Mouse (Mus musculus) limb, embryonic 13.5 days (tissue): ENCODE results near the gene Pskh1. TPM values are rescaled to one million over a fixed set of nuclear protein-coding genes. Genes with fewer than 3 reads are reported as not detected.

Experiments
- ATAC-seq: fragments of 200-750 bp; cut with Nextera tagmentation; 2 replicates; pipeline ENCODE4 v1.8.0; 2017; ENCODE audit warnings: low read depth, moderate number of reproducible peaks, moderate TSS enrichment; ENCODE audit not compliant: low FRiP score
- H3K27ac ChIP-seq: fragments of 300-500 bp; sonication (generic); 2 replicates; pipeline ENCODE4 v1.5.1; 2015; ENCODE audit warnings: inconsistent platforms, mild to moderate bottlenecking, moderate library complexity
- H3K27me3 ChIP-seq: fragments of 300-500 bp; sonication (generic); 2 replicates; pipeline ENCODE4 v1.6.1; 2015; ENCODE audit warnings: mild to moderate bottlenecking, inconsistent platforms
- H3K36me3 ChIP-seq: fragments of 300-500 bp; sonication (generic); 2 replicates; pipeline ENCODE4 v1.6.1; 2015; ENCODE audit warnings: inconsistent platforms, mild to moderate bottlenecking, moderate library complexity
- H3K4me1 ChIP-seq: fragments of 300-500 bp; sonication (generic); 2 replicates; pipeline ENCODE4 v1.6.1; 2015; ENCODE audit warnings: inconsistent platforms
- H3K4me2 ChIP-seq: fragments of 300-500 bp; sonication (generic); replicated peaks from 2 replicates; pipeline ENCODE4 v1.6.1; 2015; ENCODE audit warnings: inconsistent platforms, mild to moderate bottlenecking, moderate library complexity
- H3K4me3 ChIP-seq: fragments of 300-500 bp; sonication (generic); 2 replicates; pipeline ENCODE4 v1.5.1; 2015; ENCODE audit warnings: moderate library complexity, mild to moderate bottlenecking, inconsistent platforms
- H3K9ac ChIP-seq: fragments of 300-500 bp; sonication (generic); 2 replicates; pipeline ENCODE4 v1.6.1; 2015; ENCODE audit warnings: mild to moderate bottlenecking, inconsistent platforms
- H3K9me3 ChIP-seq: fragments of 300-500 bp; sonication (generic); 2 replicates; pipeline ENCODE4 v1.6.1; 2016; ENCODE audit warnings: inconsistent platforms
- WGBS: fragments of 180-500 bp; shearing (Covaris S2); methylation state at CpG from one replicate; pipeline ENCODE4 v1.1.7; 2015; 5-methylcytosine and 5-hydroxymethylcytosine counted together
- polyA plus RNA-seq: library from polyadenylated mRNA; unstranded; fragments of >200 nt; fragmentation: Nextera tagmentation; extraction: Ambion mirVana; gene quantifications from 2 replicates; pipeline ENCODE4 v1.2.1, GENCODE M21; 2015

Pskh1 gene
- polyA plus RNA-seq, 1 experiment from 2014 or later = 46.2 TPM

DNA sequence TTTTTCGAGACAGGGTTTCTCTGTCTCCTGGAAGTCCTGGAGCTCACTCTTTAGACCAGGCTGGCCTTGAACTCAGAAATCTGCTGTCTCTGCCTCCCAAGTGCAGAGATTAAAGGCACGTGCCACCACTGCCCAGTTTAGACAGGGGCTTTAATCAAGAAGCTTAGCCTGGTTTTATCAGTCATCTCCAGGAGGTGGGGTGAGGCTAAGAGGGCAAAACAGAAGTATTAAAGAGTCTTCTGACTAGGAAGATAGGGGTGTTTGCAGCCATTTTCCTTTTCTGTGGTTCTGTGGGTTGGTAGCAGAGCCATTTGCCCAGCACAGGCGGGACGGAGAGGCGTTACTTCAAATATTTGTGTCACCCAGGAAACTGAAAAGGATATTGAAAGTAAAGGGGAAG is 40.9 kb upstream of the Pskh1 start:
- Histone ChIP-seq H3K36me3 (peaks cover 17% of the 10 kb centered on the region; the same call in 1 of the 2 replicates), H3K4me2 (peak overlapping the region; percentile 90), H3K27ac (peak overlapping the region; percentile 88; the same call in 1 of the 2 replicates), H3K27me3 (no peaks in the 10 kb centered on the region), H3K9me3 (no peaks in the 10 kb centered on the region), H3K4me3 (peak overlapping the region; percentile 99), H3K4me1 (peaks cover 68% of the 10 kb centered on the region), H3K9ac (peak overlapping the region; percentile 45; the same call in 1 of the 2 replicates)
- no peak for ATAC-seq
- 73% methylated on average over 5 of the region's 5 CpGs for WGBS

DNA sequence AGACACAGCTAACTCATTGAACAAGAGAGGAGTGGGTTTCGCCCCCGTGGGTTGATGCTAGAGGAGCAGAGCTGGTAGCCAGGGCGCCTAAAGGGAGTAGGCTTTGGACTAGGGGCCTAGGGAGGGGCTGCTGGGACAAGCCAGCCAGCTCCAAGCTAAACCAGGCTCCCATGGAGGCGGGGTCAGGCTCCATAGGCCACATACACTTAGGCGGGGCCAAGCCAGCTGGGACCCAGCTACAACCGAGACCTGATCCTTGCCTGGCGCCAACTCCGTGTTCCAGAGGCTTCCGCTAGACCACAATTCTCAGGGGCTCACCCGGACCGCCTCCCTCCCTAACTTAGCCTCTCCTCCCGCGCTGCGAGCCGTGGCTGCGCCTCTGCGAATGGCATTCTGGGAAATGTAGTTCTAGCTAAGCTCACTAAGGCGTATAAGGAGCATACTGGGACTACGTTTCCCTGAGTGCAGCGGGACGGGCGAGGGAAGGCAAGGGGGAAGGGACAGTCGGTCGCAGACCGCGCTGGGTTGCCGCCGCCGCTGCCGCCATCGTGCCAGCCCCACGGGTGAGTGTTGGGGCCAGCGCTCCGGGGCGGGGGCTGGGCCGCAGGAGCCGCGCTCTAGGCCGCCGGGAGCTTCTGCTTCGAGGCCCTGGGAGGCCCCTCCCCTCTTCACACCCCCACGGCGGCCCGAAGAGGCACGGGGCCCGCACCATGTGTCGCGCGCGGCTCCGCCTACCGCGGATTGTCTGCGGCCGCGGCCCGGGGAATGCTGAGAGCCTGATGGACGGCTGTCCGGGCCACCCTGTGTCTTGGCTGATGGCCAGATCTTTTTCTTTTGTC is 39.9 kb upstream of the Pskh1 start, which contains the start of gene Nutf2:
Gene Nutf2, plus strand, starts transcription at position 438 of the 839 bp plus-strand sequence.
- H3K27ac ChIP-seq = peak within 1 kb of the TSS; percentile 88
- peak within 1 kb of the TSS; percentile 97 for H3K9ac ChIP-seq
- peak within 1 kb of the TSS; percentile 90 for H3K4me2 ChIP-seq
- no peaks in the 10 kb centered on the region for H3K27me3 ChIP-seq
- peak within 1 kb of the TSS; percentile 99 for H3K4me3 ChIP-seq
- H3K4me1 ChIP-seq = peaks cover 65% of the 10 kb centered on the region
- ATAC-seq = peak; percentile 97
- no peaks in the 10 kb centered on the region for H3K9me3 ChIP-seq
- under 1% methylated on average over 55 of the region's 59 CpGs for WGBS
- H3K36me3 ChIP-seq = peaks cover 23% of the 10 kb centered on the region

DNA sequence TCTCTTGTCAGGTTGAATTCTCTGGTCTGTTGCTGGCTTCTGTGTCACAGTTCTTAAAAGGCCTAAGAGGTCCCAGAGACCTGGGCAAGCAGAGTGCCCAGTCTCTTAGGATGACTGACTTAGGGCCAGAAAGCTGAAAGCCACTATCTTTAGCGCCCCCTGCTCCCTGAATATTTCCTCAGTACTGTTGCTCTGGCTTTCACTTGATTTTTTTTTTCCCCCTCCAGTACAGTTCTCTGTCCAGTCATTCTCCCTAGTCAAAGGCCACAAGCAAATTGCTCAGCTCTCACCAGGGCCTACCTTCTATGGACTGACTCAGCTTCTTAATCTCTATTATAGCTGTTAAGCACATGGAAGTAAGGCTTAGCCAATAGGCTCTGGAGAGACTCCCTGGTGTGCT is 38.3 kb upstream of the Pskh1 start:
- ATAC-seq = no peak
- H3K9me3 ChIP-seq = no peaks in the 10 kb centered on the region
- H3K27ac ChIP-seq = no peak overlapping the region
- peaks cover 39% of the 10 kb centered on the region for H3K36me3 ChIP-seq
- H3K4me3 ChIP-seq = peak overlapping the region; percentile 99
- peak overlapping the region; percentile 90 for H3K4me2 ChIP-seq
- 6% methylated on average over 1 of the region's 1 CpGs for WGBS
- peak overlapping the region; percentile 97 for H3K9ac ChIP-seq
- H3K27me3 ChIP-seq = no peaks in the 10 kb centered on the region
- peaks cover 53% of the 10 kb centered on the region for H3K4me1 ChIP-seq

DNA sequence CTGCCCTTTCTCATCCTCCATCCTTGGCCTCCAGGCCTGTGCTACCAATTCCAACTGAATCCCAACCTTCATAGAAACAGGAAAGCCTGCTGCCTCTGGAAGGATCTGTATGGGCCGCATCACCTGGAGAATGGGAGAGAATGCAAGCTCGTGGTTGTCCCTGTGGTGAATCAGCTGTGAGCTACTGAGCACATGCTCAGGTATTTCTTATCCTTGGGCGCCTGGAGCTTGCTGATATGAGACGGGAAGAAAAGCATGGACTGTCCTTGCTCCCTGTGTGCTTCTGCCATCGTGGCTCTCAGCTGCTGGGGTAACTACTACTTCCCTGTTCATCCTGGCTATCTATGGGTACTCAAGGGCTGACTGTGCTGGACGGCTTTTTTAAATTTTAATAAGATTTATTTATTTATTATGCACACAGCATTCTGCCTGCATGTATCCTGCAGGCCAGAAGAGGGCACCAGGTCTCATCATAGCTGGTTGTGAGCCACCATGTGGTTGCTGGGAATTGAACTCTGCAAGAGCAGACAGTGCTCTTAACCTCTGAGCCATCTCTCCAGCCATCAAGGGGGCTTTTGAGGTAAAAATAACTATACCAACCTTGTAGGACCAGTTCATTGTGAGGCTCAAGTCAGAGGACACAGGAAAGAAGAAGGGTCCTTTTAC is 33.7 kb upstream of the Pskh1 start:
- Histone ChIP-seq H3K27ac (no peak overlapping the region), H3K9me3 (no peaks in the 10 kb centered on the region), H3K27me3 (no peaks in the 10 kb centered on the region), H3K4me1 (peaks cover 19% of the 10 kb centered on the region), H3K9ac (no peak overlapping the region), H3K4me3 (no peak overlapping the region), H3K4me2 (no peak overlapping the region), H3K36me3 (peaks cover 71% of the 10 kb centered on the region)
- WGBS = 88% methylated on average over 6 of the region's 6 CpGs
- ATAC-seq = no peak

DNA sequence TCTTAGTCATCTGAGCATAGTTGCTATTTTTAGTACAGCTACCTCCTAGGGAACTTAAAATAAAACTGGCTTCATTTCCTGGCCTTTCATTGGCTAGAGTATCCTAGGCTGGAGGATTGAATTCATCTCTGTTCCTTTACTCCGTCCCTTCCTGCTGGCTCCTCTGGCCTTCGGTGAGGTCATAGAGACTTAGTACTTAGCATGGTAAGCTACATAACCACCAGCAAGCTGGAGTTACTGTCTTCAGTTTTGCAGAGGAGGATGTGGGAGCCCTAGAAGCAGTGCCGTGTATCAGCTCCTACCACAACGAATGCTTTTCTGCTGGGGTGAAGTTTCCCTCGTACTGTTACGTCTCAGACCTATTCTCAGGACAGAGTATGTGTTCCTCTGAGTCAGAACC is 25.9 kb upstream of the Pskh1 start:
- no peak for ATAC-seq
- Histone ChIP-seq H3K27ac (no peak overlapping the region), H3K9ac (no peak overlapping the region), H3K9me3 (no peaks in the 10 kb centered on the region), H3K36me3 (peaks cover 87% of the 10 kb centered on the region), H3K4me2 (no peak overlapping the region), H3K4me3 (no peak overlapping the region), H3K27me3 (no peaks in the 10 kb centered on the region), H3K4me1 (no peaks in the 10 kb centered on the region)
- WGBS = 91% methylated on average over 6 of the region's 6 CpGs

DNA sequence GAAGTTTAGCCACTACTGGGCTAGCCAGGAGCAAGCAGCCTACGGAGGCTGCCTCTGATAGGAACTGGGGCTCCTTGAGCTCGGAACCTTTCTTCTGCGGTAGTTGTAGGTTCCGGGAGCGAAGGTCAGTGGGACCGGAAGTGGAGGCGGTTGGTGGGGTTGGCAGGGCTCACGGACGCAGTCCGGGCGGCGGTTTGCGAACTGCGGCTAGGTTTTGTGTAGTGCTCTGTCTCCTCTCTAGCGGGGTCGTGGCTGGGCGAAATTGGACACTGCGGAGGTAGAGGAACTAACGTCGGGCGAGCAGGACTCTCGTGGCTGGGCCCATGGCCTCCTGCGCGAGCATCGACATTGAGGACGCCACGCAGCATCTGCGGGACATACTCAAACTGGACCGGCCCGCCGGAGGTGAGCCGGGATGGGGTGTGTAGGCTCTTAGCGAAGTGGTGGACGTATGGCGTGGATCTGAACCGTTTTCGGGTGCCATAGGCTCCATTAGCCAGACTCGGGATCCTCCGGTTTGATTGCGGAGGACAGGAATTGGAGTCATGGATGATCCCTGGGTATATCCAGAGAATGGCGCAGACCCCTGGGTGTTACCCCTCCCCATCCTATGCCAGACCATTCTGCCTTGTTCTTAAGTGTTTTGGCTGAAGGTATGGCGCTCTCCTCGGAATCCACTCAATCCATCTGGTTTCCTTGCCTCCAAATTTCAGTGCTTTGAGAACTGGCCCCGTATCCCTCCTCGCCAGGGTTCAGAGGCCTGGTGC is 19.3 kb upstream of the Pskh1 start, which contains the start of gene Edc4:
Gene Edc4, plus strand, starts transcription at position 128 of the 767 bp plus-strand sequence.
- ATAC-seq = peak; percentile 80
- no peaks in the 10 kb centered on the region for H3K9me3 ChIP-seq
- H3K4me2 ChIP-seq = peak within 1 kb of the TSS; percentile 86
- H3K27ac ChIP-seq = peak within 1 kb of the TSS; percentile 56; the same call in 1 of the 2 replicates
- H3K9ac ChIP-seq = peak within 1 kb of the TSS; percentile 90
- peaks cover 57% of the 10 kb centered on the region for H3K36me3 ChIP-seq
- WGBS = under 1% methylated on average over 45 of the region's 45 CpGs
- H3K27me3 ChIP-seq = no peaks in the 10 kb centered on the region
- peaks cover 24% of the 10 kb centered on the region for H3K4me1 ChIP-seq
- peak within 1 kb of the TSS; percentile 88 for H3K4me3 ChIP-seq

DNA sequence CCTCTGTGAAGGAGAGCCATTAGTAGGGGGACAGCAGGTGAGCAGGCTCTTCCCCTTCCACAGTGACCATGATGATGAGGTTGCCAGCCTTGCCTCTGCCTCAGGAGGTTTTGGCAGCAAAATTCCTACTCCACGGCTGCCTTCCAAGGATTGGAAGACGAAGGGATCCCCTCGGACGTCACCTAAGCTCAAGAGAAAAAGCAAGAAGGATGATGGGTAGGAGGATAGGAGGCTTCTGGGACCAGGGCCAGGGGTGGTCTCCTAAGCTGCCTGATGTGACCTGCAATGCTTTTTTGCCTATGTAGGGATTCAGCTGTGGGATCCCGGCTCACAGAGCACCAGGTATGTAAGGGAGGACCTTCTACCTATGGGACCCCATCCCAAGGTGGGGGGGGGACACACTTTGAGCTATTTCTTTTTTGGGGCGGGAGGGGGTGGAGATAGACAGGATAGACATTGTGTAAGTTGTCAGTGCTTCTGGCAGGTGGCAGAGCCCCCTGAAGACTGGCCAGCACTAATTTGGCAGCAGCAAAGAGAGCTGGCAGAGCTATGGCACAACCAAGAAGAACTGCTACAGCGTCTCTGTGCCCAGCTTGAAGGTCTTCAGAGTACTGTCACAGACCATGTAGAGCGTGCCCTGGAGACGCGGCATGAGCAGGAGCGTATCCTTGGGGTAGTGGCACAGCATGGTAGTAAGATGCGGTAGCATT is 10.3 kb upstream of the Pskh1 start:
- Histone ChIP-seq H3K27me3 (no peaks in the 10 kb centered on the region), H3K27ac (no peak overlapping the region), H3K9me3 (no peaks in the 10 kb centered on the region), H3K9ac (no peak overlapping the region), H3K4me2 (no peak overlapping the region), H3K4me3 (no peak overlapping the region), H3K36me3 (peaks cover 99% of the 10 kb centered on the region), H3K4me1 (peaks cover 8% of the 10 kb centered on the region)
- WGBS = 94% methylated on average over 12 of the region's 12 CpGs
- no peak for ATAC-seq

DNA sequence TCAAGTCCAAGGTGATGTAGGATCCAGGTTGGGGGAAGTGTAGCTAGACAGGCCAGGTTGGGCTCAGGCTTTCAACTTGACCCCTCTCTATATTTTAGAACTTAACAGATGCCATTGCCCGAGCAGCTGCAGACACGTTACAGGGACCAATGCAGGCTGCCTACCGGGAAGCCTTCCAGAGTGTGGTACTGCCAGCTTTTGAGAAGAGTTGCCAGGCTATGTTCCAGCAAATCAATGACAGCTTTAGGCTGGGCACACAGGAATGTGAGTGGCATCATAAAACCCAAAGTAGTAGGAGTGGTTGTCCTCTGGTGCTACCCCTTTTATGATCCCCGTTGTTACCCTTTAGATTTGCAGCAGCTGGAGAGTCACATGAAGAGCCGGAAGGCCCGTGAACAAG is 9.4 kb upstream of the Pskh1 start:
- H3K36me3 ChIP-seq = peaks cover 92% of the 10 kb centered on the region
- ATAC-seq = no peak
- H3K4me1 ChIP-seq = peaks cover 8% of the 10 kb centered on the region
- 83% methylated on average over 6 of the region's 6 CpGs for WGBS
- no peak overlapping the region for H3K4me2 ChIP-seq
- H3K27ac ChIP-seq = no peak overlapping the region
- no peaks in the 10 kb centered on the region for H3K27me3 ChIP-seq
- H3K4me3 ChIP-seq = no peak overlapping the region
- H3K9ac ChIP-seq = no peak overlapping the region
- no peaks in the 10 kb centered on the region for H3K9me3 ChIP-seq

DNA sequence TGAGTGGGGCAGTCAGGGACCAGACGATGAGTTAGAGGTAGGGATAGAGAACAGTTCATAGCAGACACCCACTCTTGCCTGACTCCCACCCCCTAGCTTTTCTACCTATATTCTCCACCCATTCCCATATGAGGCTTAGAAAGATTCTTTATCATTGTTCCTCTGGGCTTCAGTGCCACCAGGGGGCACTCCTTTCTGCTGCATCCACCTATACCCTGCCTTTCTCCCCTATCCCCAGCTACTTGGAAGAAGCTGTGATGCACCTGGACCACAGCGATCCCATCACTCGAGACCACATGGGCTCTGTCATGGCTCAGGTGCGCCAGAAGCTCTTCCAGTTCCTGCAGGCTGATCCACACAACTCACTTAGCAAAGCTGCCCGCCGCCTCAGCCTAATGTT is 7.8 kb upstream of the Pskh1 start:
- Histone ChIP-seq H3K4me1 (peaks cover 8% of the 10 kb centered on the region), H3K27me3 (no peaks in the 10 kb centered on the region), H3K36me3 (peaks cover 80% of the 10 kb centered on the region), H3K4me2 (no peak overlapping the region), H3K27ac (no peak overlapping the region), H3K9me3 (no peaks in the 10 kb centered on the region), H3K4me3 (no peak overlapping the region), H3K9ac (no peak overlapping the region)
- 75% methylated on average over 6 of the region's 6 CpGs for WGBS
- ATAC-seq = no peak

DNA sequence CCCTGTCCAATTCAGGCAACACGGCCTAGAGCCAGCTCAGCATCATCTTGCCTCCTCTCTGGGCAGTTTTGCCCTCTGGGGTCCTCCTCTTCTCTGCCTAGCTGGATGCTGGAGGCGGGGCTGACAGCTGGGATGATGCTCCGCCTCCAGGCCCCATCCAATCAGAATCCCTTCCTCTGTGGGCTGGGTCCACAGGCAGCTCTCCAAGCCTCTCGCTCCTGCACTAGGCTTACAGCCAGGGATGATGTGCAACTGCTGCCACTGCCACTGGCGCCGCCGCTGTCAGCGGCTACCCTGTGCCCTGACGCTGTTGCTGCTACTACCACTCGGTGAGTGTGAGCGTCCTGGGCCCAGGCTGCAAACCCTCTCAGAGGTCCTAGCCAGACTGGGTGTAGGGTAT is 6.9 kb upstream of the Pskh1 start, which contains the start of gene Nrn1l:
Gene Nrn1l, plus strand, starts transcription at position 229 of the 400 bp plus-strand sequence.
- Histone ChIP-seq H3K4me2 (0 out of 2 replicates have a peak within 1 kb of the TSS, but pooled peaks have one; percentile 23), H3K9ac (peak within 1 kb of the TSS; percentile 45; the same call in 1 of the 2 replicates), H3K27me3 (no peaks in the 10 kb centered on the region), H3K27ac (no peak within 1 kb of the TSS), H3K9me3 (no peaks in the 10 kb centered on the region), H3K36me3 (peaks cover 71% of the 10 kb centered on the region), H3K4me3 (no peak within 1 kb of the TSS), H3K4me1 (peaks cover 8% of the 10 kb centered on the region)
- WGBS = 6% methylated on average over 11 of the region's 11 CpGs
- ATAC-seq = peak; percentile 82; the same call in 1 of the 2 replicates

DNA sequence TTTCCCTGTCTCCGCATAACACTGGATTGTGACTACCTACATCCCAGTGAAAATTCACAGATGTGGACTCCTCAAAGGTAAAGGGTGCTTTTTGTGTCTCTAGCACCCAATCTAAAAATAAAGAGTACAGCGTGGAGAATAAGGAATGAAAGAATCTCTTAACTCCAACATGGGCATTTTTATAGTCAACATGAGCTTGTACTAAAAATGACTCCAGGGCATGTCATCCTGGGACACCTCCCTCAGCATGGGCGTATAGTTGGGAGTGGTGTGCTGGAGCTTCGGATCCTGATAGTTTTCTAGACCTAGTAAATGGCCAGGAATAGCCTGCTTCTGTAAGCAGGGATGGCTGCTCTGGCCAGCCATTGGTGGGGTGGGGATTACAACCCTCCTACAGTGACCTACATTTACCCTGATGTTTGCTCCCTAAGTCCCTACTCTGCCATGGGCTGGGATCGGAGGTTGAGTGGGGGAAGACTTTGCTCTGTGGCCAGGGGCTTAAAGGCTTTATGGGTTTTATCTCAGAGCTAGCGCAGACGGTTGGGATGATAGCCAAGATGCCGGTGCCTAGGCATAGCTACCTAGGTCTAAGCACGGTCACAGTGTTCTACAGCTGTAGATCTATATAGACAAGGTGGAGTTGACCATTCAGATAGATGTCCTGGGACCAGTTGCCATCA is 2.3 kb upstream of the Pskh1 start:
- H3K9ac ChIP-seq = no peak overlapping the region
- no peak for ATAC-seq
- WGBS = 82% methylated on average over 9 of the region's 9 CpGs
- no peaks in the 10 kb centered on the region for H3K27me3 ChIP-seq
- H3K4me3 ChIP-seq = no peak overlapping the region
- no peaks in the 10 kb centered on the region for H3K9me3 ChIP-seq
- peaks cover 25% of the 10 kb centered on the region for H3K36me3 ChIP-seq
- no peak overlapping the region for H3K4me2 ChIP-seq
- peaks cover 20% of the 10 kb centered on the region for H3K4me1 ChIP-seq
- H3K27ac ChIP-seq = no peak overlapping the region
